Mouse (Mus musculus): ENCODE data around the gene Btk. TPM values are rescaled to one million over a fixed set of nuclear protein-coding genes. Genes with fewer than 3 reads are reported as not detected.

Btk gene
- polyA plus RNA-seq (2015; fragmentation: Nextera tagmentation; extraction: Ambion mirVana): 1.8 and 3.5 TPM in 2 replicates

GRCm38 (mm10) chrX:134582888-134583669 lies at the start of gene Btk:
Gene Btk, minus strand, starts transcription at chrX:134583570.

DNA sequence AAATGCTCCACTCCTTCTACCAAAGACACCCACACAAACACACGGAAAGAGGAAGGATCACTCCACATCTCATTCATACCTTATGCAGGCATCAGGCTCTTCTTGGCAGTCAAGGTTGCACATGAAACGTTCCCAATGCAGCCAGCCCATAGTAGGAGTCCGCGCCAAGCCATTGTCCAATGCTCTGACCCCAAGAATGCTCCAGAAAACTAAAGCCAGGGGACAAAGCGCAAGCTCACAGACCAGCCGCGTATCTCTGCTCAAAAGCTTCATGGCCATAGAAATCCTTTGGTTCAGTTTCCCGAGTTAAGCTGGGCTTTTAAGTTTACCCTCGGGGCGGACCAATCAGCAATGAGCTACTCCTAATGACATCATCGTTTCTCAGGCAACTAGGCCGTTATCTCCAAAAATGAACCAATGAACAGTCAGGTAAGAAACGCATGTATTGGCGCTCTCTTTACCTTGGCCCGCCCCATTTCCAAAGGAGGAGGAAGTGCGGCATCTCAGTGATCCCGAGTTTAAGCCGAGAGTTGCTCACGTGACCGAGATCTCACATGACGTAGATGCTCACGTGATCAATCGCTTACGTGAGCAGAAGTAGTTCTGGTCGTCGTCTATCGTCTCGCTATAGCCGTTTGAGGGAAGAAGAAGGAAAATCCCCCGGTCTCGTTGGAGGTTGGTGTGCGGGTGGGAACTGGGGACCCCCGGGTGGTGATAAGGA lies 17.4 kb upstream of the Btk start, which contains the start of the genes Gla and Hnrnph2:
Gene Gla (minus strand): TSS at position 467 of the 721 bp plus-strand sequence.
Gene Hnrnph2 (plus strand): TSS at position 521 of the 721 bp plus-strand sequence.

GRCm38 (mm10) chrX:134585103-134586002 lies 2.0 kb upstream of the Btk start, which contains the start of gene Rpl36a:
Gene Rpl36a, plus strand, starts transcription at chrX:134585654.

GRCm38 (mm10) chrX:134541145-134541954 lies 42.0 kb downstream of the Btk start, which contains the start of gene Timm8a1:
Gene Timm8a1, minus strand, starts transcription at chrX:134541865.

Other genes with a start within 250 kb of the Btk start
- gene Drp2, start 179.0 kb downstream of the Btk start, polyA plus RNA-seq (2015; fragmentation: Nextera tagmentation; extraction: Ambion mirVana): 0.21 and 0.58 TPM in 2 replicates
- 0.13 TPM in 1 of 2 replicates, not detected in the other for gene Taf7l, start 107.1 kb downstream of the Btk start, polyA plus RNA-seq (2015; fragmentation: Nextera tagmentation; extraction: Ambion mirVana)
- gene Timm8a1, start 41.7 kb downstream of the Btk start, polyA plus RNA-seq (2015; fragmentation: Nextera tagmentation; extraction: Ambion mirVana): 116 and 140 TPM in 2 replicates
- 544 and 949 TPM in 2 replicates for gene Rpl36a, start 2.1 kb upstream of the Btk start, polyA plus RNA-seq (2015; fragmentation: Nextera tagmentation; extraction: Ambion mirVana)
- gene Gla, start 17.6 kb upstream of the Btk start, polyA plus RNA-seq (2015; fragmentation: Nextera tagmentation; extraction: Ambion mirVana): 5.0 and 8.1 TPM in 2 replicates
- 55.6 and 69.5 TPM in 2 replicates for gene Hnrnph2, start 17.6 kb upstream of the Btk start, polyA plus RNA-seq (2015; fragmentation: Nextera tagmentation; extraction: Ambion mirVana)
- 2.3 and 2.6 TPM in 2 replicates for gene Armcx4, start 102.9 kb upstream of the Btk start, polyA plus RNA-seq (2015; fragmentation: Nextera tagmentation; extraction: Ambion mirVana)
- 30.1 and 31.9 TPM in 2 replicates for gene Armcx1, start 134.4 kb upstream of the Btk start, polyA plus RNA-seq (2015; fragmentation: Nextera tagmentation; extraction: Ambion mirVana)
- gene Armcx6, start 167.8 kb upstream of the Btk start, polyA plus RNA-seq (2015; fragmentation: Nextera tagmentation; extraction: Ambion mirVana): 21.0 and 22.7 TPM in 2 replicates
- gene Armcx3, start 173.0 kb upstream of the Btk start, polyA plus RNA-seq (2015; fragmentation: Nextera tagmentation; extraction: Ambion mirVana): 50.8 and 53.6 TPM in 2 replicates
- 36.8 and 38.4 TPM in 2 replicates for gene Armcx2, start 225.7 kb upstream of the Btk start, polyA plus RNA-seq (2015; fragmentation: Nextera tagmentation; extraction: Ambion mirVana)

Data from adrenal gland, postnatal 0 days (tissue).